Mouse (Mus musculus) heart, adult 8-10 months (tissue): ENCODE measurements at regions not wholly inside any gene's neighbourhood (a gene's known extent, or its start where the extent isn't known, plus 50 kb on each side); places are given as distances from the start of the nearest gene placed in this dataset.
"Not testable (repeated sequence)": the region's sequence is repeated elsewhere in the genome, so short reads cannot be mapped to it uniquely, and the experiment has no call there.

Experiments used
- DNase-seq: peaks from one replicate; pipeline ENCODE4 v3.0.0; 2022; ENCODE audit warnings: low spot score

DNA sequence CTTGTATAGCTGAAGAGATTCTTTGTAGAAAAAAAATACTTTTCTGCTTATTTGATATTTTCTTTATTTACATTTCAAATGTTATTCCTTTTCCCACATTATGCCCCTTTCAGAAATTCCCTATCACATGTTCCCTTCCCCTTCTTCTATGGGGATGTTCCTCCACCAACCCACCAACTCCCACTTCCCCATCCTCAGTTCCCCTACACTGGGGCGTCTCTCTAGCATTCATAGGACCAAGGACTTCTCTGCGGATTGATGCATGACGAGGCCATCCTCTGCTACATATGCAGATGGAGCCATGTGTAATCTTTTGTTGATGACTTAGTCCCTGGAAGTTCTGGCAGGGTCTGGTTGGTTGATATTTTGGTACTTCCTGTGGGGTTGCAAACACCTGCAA, 520.5 kb upstream of the Zfp386 start:
- no peak for DNase-seq

DNA sequence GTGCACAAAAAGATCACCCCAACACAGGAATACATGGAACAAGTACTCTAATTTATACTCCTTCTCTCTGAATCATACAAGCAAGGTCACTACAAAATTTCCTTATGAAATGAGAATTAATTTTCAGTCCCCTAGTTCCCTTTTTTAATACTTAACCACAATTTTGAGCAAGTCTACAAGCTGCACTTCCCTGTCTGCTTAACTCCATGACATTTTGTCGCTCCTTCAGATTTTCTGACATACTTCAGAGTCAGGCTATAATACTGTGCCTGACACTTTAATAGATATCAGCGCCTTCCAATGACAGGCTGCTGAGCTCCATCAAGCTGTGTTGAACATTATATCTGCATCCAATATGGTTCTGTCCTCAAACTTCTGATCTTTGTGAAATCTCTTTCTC, 505.0 kb upstream of the Zfp386 start:
- DNase-seq: no peak

- not testable (repeated sequence) for DNase-seq
These were observed 480.6 kb upstream of the Zfp386 start for GRCm38 (mm10) chr12:115566878-115567277.

GRCm38 (mm10) chr12:115592985-115593384, 454.5 kb upstream of the Zfp386 start:
- not testable (repeated sequence) for DNase-seq

- no peak for DNase-seq
These were observed 443.8 kb upstream of the Zfp386 start for GRCm38 (mm10) chr12:115603763-115604162.

GRCm38 (mm10) chr12:115604951-115605350, 442.6 kb upstream of the Zfp386 start:
- no peak for DNase-seq

DNA sequence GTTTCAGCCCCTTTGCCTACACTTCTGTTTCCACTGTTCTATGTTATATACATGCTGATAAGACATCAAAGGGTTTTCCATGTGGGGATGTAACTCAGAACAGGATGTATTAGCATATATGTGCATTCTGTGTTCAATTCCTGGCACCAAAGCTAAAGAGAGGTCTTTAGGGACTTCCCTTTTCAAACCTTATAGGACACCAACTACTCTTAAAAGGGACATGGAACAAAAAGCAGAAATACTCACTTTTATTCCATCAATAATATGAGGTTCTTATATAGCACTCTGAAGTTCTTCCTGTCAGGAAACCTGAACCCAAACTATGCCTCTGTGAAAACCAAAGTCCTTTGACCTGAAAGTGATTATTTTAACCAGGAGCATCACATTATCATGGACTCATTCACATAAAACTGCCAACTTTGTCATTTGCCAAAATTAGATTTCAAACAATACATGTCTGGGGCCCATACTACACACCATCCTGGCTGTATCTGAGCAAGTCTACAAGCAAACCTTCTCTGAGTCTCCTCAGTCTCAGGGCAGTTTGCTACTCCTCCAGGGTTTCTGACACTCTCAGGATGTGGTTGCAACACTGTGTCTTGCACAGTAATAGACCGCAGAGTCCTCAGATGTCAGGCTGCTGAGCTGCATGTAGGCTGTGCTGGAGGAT, 424.8 kb upstream of the Zfp386 start:
- not testable (repeated sequence) for DNase-seq

DNA sequence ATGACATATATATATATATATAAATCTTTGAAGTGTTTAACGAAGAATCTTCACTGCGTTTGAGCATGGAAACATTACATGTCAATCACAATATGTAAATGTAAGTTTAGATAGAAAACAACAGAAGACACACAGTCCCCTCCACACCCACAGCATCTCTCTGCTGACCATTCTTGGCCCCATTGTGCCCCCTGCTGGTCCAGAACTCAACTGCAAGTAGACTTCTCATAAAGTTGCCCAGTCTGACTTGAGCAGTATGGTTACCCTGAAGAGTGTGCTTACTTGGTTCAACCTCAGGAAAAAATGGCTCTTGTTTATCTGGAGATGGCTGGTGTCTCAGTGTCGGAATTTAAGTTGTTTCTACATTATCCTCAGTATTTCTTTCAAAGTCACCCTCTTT, 423.3 kb upstream of the Zfp386 start:
- no peak for DNase-seq

- DNase-seq: no peak
These were observed 399.9 kb upstream of the Zfp386 start for GRCm38 (mm10) chr12:115647599-115647998.

- DNase-seq: not testable (repeated sequence)
These were observed 399.4 kb upstream of the Zfp386 start for GRCm38 (mm10) chr12:115648161-115648560.

- DNase-seq: no peak
These were observed 391.7 kb upstream of the Zfp386 start for GRCm38 (mm10) chr12:115655781-115656180.

GRCm38 (mm10) chr12:115664081-115664480, 383.4 kb upstream of the Zfp386 start:
- not testable (repeated sequence) for DNase-seq

DNA sequence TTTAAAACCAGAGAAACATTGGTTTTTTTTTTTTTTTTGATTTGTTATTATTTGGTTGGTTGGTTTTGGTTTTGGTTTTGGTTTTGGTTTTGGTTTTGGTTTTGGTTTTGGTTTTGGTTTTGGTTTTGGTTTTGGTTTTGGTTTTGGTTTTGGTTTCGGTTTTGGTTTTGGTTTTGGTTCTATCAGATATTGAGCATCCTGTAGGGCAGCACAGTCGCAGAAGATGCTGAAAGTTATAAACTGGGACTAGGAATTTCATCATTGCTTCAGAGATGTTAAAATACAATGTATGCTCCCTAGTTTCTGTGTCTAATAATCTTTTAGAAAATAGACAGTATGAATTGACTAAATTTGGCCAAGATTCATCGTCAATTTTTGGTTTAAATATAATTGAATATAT, 375.8 kb upstream of the Zfp386 start:
- DNase-seq: not testable (repeated sequence)

- no peak for DNase-seq
These were observed 355.7 kb upstream of the Zfp386 start for GRCm38 (mm10) chr12:115691801-115692200.

- not testable (repeated sequence) for DNase-seq
These were observed 337.7 kb upstream of the Zfp386 start for GRCm38 (mm10) chr12:115709813-115710212.

DNA sequence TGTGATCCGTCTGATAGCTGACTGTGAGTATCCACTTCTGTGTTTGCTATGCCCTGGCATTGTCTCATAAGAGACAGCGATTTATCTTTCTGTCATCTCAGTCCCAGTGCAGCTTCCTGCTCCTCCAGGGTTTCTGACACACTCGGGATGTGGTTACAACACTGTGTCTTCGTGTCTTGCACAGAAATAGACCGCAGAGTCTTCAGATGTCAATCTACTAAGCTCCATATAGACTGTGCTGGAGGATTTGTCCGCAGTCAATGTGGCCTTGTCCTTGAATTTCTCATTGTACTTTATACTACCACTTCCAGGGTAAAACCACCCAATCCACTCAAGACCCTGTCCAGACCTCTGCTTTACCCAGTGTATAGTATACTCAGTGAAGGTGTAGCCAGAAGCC, 305.5 kb upstream of the Zfp386 start:
- not testable (repeated sequence) for DNase-seq

GRCm38 (mm10) chr12:115749586-115749985, 297.9 kb upstream of the Zfp386 start:
- not testable (repeated sequence) for DNase-seq

GRCm38 (mm10) chr12:115753135-115753534, 294.4 kb upstream of the Zfp386 start:
- DNase-seq: not testable (repeated sequence)

GRCm38 (mm10) chr12:115757526-115757925, 290.0 kb upstream of the Zfp386 start:
- not testable (repeated sequence) for DNase-seq

- not testable (repeated sequence) for DNase-seq
These were observed 288.5 kb upstream of the Zfp386 start for GRCm38 (mm10) chr12:115759041-115759440.

- not testable (repeated sequence) for DNase-seq
These were observed 285.8 kb upstream of the Zfp386 start for GRCm38 (mm10) chr12:115761766-115762165.

- not testable (repeated sequence) for DNase-seq
These were observed 282.5 kb upstream of the Zfp386 start for GRCm38 (mm10) chr12:115764939-115765479.

DNA sequence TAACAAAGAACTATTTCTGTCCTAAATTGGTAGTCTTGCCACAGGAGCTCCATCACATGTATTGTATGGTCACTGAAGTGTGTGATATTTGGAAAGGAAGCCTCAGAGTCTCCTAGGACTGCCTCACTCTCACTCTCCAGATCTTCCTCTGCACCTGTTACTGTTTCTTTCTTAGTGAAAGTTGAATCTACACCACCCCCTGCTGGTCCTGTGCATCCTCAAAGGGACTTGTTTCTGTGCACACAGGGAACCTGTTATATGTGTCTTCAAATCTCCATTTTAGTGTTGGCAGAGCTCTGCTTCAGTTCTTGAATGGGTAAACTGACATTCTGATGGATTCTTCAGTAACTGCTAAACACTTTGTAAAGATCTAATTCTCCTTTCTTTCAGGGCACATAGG, 276.3 kb upstream of the Zfp386 start:
- DNase-seq: not testable (repeated sequence)
